Mouse (Mus musculus) thymus, postnatal 0 days (tissue): ENCODE data around the gene Sh2d1b1. TPM values are rescaled to one million over a fixed set of nuclear protein-coding genes. Genes with fewer than 3 reads are reported as not detected.
"Not testable (repeated sequence)": the region's sequence is repeated elsewhere in the genome, so short reads cannot be mapped to it uniquely, and the experiment has no call there.

Source experiments
- DNase-seq: peaks from one replicate; pipeline ENCODE4 v3.0.0-alpha.2; 2015; ENCODE audit warnings: low spot score
- polyA plus RNA-seq: library from polyadenylated mRNA; unstranded; fragments of >200 nt; fragmentation: Nextera tagmentation; extraction: Ambion mirVana; gene quantifications from 2 replicates; pipeline ENCODE4 v1.2.1, GENCODE M21; 2015

Gene Sh2d1b1
- polyA plus RNA-seq, result 0.64 and 1.1 TPM in 2 replicates

DNA sequence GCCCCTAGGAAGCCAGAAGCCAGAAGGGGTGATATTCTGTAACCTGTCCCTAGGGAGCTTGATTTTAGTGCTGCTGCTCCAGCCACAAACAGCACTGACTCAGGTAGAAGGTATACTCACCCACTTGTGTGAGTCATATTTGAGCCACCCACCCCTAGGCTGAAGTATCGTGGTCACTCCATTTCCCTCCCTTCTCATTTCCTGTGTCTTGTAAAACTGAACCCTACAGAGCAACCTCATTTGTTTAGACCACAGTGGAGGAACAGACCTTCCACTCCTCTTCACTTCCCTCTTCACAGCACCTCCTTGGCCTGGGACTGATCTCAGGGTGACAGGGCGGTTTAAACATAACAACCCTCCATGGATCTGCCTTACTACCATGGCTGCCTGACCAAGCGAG is at the start of gene Sh2d1b1:
Sh2d1b1 (plus strand) TSS at position 305 of the 400 bp plus-strand sequence.
- DNase-seq, result no peak

DNA sequence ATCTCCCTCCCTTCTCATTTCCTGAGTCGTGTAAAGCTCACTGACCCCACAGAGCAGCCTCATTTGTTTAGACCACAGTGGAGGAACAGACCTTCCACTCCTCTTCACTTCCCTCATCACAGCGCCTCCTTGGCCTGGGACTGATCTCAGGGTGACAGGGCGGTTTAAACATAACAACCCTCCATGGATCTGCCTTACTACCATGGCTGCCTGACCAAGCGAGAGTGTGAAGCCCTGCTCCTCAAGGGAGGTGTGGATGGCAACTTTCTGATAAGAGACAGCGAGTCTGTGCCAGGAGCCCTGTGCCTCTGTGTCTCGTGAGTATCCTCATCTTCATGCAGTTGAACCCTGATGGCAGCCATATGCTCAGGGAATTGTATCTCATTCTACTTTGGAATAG is 44.4 kb upstream of the Sh2d1b1 start, which contains the start of gene Sh2d1b2:
Sh2d1b2 (plus strand) TSS at position 62 of the 400 bp plus-strand sequence.
- not testable (repeated sequence) for DNase-seq

DNA sequence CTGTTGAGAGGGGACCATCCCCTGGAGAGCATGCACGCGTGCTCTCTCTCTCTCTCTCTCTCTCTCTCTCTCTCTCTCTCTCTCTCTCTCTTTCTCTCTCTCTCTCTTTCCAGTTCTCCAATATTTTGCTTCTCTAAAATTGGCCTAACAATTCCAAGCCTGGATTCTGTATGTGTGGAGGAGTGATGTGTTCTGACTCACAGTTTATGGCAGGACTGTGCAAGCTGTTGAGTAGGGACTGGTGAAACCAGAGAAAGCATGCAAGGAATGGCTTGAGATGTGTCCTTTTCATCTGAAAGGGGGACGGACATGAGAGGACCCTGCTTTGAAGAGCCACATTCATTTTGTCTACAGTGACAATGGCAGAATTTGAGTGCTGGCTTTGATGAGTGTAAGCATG is 32.1 kb upstream of the Sh2d1b1 start:
- no peak for DNase-seq

DNA sequence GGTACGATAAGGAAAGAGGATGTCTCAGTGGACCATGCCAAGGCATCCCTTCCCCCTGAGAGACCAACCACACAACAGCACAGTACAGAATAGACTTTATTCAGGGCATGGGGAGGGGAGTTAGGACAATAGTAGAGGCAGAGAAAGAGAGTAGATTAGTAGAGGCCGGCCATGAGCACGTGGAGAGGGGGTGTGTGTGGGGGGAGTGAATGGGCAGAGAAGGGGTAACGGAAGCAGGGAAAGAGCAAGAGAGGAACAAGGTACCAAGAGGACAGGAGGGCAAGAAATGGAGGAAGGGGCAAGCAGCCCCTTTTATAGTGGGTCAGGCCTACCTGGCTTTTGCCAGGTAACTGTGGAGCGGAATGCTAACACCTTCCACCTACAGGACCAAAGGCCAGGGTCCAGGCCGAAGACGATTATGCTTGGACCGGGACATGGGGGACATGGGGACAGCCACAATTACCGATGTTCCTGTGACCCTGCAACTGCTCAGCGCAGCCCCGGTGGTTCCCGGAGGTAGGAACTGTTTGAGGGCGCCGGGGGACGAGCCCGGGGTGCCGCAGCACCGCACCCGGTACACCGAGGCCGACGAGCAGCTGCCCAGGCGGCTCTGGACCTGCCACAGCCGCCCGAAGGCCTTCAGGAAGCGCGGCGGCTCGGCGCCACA is 22.1 kb upstream of the Sh2d1b1 start:
- no peak for DNase-seq

DNA sequence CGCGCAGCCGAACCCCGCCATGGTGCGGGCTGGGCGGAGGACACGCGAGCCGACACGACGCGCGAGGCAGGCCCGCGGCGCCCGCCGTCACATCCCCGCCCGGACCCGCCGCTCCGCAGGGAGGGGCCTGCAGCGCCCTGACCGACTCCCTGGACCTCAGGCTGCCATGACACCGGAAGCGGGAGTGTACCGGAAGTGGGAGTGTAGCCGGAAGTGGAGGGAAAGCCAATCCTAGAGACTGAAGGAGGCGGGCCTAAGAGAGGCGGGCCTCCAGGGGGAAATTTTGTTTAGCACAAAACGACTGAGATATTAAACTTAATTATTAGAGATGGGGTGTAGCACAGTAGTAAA is 21.6 kb upstream of the Sh2d1b1 start:
- peak; percentile 78 for DNase-seq

DNA sequence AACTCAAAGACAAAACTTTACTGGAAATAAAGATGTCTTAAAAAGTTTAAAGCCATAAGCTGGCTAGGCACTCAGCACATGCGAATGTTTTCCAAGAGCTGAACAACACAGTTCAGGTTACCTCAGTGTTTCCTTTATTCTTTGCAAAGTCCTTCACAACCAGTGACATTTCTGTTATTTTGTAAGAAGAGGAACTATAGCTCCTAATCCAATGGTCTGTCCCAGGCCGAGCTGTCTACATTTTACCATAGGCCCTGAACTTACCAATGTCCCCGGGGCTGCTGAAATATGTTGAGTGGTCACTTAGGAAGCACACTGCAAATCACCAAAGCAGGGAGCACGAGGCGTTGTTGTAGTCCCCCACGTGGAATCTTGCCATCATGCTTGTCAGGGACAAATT is 6.8 kb upstream of the Sh2d1b1 start:
- no peak for DNase-seq

DNA sequence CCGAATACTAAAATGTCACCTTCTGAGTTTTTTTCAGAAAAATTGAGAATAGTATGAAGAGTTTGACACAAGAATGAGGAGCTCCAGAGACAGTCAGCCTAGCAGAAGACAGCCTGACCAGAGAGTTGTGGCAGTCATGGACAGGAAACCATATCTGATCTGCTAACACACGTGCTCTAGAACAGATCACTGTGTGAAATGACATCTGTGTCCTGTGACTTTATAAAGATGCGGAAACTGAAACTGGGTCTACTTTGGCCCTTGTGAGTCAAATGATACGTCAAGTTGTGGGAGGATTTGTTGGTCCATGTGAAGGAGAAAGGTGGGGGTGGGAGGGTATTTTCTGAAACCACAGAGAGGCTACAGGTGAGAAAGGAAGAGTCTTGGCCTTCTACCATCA is 6.4 kb upstream of the Sh2d1b1 start:
- no peak for DNase-seq

DNA sequence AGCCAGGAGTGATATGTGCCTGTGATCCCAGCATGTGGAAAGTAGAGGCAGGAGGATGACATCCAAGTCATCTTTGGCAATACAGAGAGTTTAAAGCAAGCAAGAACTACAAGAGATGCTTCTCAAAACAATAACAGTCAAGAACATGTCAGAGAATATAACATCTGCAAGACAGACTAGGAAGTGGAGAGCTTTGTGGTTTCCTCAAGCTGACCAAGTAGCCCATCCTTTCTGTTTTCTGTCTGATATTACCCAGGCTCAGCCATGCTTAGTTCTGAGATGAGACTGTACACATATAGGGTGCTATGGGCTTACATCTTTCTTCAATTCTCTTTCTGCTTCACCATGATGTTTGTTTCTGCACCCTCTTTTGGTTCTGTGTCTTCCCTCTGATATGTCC is 3.9 kb upstream of the Sh2d1b1 start:
- no peak for DNase-seq

DNA sequence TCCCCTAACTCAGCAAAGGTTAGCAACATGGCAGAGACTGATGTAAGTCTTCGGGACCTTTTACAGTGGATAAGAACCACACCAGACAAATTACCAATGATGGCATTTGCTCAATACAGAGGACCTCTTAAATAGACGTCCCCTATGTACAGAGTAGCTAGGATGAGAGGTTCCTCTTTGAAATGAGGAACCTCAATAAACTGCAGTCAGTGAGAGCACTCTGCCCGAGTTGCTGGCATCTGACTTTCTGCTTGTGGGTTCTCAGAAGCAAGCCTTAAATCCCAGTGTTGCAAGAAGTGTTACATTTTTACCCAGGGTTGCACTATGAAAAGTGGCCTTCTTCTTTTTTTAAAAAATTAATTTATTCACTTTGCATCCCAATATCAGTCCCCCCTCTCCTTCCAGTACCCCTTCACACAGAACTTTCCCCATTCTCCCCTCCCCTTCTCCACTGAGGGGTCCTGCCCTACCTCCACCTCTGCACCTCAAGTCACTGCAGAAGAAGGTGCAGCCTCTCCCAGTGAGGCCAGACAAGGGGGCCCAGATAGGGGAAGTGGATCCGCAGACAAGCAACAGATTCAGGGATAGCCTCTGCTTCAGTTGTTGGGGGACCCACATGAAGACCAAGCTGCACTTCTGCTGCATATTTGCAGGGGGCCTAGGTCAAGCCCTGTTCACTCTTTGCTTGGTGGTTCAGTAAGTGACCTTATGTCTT is 5.5 kb downstream of the Sh2d1b1 start:
- DNase-seq, result no peak

DNA sequence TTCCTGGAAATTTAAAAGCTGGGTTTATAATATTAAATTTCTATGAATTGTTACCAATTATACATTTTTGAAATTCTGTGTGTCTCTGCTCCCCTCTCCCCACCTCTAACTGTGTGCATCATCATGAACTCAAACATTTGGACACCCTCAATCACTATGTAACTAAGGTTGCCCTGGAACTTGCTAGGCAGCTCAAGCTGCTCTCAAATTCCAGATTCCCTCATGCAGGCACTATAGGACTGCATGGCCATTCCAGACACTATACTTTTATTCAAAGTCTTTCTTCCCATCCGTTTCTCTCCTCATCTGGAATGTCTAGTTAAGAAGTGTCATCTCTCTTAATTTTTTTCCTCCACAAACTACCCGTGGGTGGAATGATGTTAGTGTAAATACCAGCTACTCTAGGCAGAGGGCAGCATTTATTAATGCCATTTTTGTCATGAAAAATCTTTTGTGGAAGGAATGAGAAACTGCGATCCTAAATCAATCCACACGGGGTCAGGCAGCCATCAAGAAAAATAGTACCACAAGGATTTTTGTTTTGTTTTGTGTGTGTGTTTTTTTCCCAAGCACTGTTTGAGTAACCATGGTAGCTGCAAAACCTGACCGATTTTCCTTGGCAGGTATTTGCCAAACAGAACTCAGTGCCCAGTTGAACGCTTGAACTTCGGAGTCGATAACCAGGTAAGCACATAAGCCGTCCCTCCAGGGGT is 15.3 kb downstream of the Sh2d1b1 start:
- no peak for DNase-seq

DNA sequence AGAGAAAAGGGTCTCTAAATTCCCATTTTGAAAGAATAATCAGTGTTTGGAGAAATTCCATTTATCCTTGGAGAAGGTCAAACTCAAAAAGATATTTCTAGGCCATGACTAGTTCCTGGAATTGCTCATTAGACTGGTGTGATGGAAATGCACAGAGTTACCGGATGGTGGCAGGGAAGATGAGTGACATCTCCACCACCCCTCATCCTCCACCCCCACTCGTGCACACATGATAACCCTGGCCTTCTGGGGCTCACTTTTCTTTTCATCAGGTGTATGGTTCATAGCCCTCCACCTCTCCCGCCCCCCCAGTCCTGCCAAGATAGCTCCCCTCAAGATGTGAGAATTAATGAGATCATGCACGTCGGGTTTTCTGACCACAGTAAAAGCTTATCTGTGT is 16.1 kb downstream of the Sh2d1b1 start:
- no peak for DNase-seq

DNA sequence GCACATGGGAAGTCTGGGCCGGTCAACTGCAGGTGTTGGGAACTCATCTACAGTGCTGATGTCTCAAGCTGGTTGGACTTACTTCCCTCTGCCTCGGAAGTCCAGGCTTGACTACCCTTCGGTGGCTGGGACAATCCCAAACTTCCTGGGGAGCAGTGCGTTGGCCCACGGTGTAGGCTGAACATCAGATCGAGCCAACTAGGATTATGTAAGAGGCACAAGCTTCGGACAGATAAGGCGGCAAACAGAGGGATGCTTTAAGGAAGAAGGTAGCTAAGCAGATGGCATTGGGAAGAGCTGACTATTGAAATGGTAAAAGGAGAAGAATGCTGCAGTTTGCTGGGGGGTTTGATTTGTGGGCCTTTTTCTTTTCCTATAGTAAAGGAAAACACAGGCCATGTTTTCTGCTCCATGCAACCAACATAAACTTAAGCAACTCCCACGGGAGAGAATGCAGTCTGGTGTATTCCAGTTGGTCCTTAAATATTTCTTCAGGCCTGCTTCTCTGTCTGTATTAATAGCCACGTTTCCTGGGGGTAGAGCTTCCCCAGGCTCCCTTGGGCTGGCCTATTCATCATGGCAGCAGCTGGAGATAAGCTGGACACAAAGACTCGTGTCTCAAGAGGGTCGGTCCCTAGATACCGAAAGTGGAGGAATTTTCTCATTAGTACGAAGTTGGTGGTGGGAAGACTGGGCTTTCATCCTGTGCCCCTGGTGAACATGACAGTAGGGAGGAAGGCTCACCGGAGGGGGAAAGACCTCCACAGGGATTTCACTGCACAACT is 17.9 kb downstream of the Sh2d1b1 start:
- no peak for DNase-seq

DNA sequence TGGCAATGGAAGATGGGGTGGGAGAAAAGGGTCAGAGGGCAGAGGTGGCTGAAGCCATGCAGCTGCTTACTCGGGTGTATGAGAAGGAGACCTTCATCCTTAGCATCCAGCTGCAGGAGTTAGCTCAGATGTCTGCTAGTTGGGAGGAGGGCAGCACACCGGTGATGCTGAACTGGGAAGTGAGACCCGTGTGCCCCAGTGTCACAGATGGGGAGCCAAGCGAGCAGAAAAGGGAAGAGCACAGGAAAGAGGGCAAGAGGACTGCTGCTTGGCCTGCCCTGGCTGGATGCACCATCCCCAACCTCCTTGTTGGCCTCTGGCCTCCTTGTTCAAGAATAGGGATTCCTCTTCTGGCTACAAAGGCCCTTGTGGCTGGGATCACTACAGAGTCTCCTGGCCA is 22.4 kb downstream of the Sh2d1b1 start:
- DNase-seq, result no peak

DNA sequence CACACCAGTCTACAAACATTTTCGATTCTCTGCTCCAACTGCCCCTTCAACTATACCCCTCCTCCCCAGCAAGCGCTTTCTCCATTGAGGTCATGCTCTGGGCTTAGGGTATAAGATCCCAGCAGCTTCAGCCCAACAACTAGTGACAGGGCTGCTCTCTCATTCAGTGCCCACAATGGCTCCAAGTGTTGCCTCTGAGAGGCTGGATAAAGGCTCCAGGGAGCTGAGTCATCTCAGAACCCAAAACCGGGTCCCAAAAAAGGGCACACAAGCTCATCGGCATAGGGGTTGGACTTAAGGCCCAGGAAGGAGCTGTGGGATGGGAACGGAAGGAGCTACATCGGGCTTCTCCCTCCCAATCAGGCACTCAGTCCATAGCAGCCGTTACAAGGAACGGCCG is 24.6 kb downstream of the Sh2d1b1 start:
- no peak for DNase-seq

DNA sequence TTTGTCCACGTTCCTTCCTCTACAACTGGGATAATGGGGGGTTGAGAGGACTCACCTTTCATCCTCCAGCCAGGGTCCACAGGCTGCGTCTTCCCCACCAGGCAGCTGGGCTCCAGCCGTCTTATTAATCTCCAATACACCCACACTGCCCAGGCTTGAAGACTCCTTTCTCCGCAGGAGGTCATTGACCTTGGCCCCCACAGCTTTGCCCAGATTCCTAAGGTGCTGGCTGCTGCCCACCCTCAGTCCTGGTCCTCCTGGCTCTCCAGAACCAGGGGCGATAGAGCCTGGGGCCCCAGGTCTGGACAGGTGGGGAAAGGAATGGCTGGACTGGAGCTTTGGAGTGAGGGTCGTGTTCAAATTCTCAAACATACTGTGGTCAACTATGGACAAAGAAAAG is 25.3 kb downstream of the Sh2d1b1 start:
- no peak for DNase-seq

DNA sequence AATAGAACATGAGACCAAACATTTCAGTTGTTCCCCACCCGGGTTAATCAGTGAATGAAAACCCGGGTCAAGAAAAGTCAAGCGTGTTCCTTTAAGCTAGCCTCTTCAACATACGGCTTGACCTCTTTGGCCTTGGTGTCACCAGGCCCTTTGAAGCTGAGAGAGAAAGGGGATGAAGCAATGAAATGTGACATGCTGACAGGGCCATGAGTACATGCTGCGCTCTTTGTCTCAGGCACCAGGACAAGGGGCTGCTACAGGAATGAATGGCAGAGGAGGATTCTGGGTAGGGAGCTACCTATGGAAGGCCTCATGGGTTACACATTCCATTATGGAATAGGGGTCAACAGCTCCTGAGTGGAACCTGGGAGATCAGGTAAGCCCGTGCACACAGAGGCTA is 26.0 kb downstream of the Sh2d1b1 start:
- DNase-seq, result no peak

DNA sequence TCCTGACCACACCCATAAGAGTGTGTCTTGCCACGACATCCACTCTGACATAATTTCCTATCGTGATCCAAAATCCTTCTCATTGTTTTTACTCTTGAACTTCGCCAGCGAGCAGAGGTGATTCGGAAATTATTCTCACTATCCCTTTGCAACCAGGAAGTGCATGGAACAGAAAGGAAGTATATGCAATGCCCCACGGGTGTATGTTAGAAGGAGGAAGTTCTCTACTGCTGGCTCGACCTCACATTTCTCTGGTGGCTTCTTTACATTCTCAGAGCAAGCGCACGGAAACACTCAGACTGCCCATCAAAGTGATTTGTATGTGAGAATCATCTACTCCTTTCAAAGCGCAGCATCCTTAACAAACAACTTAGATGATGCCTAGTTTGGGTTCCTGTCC is 27.9 kb downstream of the Sh2d1b1 start:
- no peak for DNase-seq

DNA sequence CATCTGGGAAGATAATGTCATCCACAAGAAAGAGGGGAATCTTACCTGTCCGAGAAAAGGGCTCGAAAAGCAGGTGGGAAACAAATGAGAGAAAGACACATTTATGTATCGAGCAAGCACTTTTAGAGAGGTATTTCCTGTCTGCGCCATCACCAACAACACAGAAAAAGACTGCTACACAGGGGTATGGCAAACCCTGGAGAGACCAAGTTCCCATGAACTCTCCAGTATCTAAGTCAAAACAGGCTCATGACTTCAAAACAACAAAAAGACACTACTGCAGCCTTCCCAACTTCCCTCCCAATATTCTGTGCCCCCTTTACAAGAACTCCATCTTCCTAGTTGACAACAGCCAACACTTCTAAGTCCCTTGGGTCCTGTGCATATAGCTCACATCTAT is 29.1 kb downstream of the Sh2d1b1 start, which contains the start of gene Gm7694:
Gm7694 (minus strand) TSS at position 101 of the 400 bp plus-strand sequence.
- no peak for DNase-seq

DNA sequence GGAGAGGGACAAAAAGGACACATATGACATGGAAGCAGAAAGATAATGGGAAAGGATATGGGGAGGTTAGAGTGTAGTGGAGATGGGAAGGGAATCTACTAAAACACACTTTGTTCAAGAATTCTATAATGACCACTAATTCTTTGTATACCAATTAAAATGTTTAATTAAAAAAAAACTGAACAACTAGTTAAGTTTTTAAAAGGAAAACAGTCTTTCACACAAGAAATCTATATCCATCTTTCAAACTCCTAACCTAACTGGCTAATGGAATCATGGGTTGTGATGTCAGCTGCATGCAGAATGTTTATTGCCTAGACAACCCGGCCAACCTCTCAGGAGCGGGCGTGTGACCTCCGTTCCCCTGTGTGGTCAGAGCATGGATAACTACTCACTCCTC is 31.4 kb downstream of the Sh2d1b1 start, which contains the start of gene Spata46:
Spata46 (plus strand) TSS at position 301 of the 400 bp plus-strand sequence.
- no peak for DNase-seq

DNA sequence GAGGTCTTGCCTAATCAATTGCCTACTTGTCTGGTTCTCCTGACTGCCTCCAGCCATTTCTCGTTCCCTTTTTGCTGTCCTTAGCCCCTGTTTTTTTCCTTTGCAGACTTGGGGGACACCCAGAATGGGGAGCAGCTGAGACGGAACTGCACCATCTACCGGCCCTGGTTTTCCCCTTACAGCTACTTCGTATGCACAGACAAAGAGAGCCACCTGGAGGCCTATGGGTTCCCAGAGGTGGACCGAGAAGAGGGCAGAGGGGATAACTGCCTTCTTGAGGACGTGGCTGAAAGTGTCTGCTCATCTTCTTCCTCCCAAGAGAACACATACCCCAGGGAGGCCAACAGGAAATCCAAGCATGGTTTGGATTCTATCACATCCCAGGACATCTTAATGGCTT is 34.3 kb downstream of the Sh2d1b1 start:
- no peak for DNase-seq

DNA sequence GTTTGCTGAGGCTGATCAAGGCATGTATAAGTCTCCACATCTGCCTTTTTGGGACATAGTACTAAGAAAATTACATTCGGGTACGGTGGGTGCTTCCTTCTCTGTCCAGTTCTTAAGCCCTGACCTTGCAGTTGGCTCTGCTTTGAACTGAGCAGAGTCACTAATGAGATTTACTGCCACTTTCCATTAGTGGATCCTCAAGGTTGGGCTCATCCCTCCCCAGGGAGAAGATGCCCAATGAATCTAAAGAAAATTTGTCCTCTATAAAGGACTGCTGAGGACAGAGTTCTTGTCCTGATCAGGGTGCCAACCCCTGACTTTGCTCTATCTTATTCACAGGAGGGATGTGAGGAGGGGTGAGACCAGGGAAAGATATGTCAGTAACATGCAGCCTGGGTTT is 44.9 kb downstream of the Sh2d1b1 start:
- DNase-seq, result no peak

DNA sequence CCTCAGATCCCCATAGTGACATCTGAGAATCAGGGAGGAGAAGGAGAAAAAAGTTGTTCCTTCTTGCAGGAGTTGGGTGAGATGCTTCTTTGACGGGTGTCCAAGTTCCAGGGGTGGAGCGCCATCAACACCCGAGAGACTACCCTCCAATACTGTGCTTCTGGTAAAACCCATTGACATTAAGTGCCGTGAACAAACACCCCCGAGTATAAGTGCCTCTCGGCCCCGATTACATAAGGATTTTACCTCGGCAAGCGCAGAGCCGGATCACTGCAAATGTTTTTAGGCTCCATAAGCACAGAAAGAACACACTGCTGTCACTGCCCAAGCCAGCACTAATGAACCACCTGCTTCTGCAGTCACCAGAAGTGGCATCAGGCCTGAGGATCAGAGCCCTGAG is 45.9 kb downstream of the Sh2d1b1 start:
- no peak for DNase-seq
